Mouse (Mus musculus): ENCODE measurements around the gene B4galnt4. TPM values are rescaled to one million over a fixed set of nuclear protein-coding genes. Genes with fewer than 3 reads are reported as not detected.

Gene B4galnt4
- polyA plus RNA-seq, 1 experiment from 2014 or later: 40.1 TPM

DNA sequence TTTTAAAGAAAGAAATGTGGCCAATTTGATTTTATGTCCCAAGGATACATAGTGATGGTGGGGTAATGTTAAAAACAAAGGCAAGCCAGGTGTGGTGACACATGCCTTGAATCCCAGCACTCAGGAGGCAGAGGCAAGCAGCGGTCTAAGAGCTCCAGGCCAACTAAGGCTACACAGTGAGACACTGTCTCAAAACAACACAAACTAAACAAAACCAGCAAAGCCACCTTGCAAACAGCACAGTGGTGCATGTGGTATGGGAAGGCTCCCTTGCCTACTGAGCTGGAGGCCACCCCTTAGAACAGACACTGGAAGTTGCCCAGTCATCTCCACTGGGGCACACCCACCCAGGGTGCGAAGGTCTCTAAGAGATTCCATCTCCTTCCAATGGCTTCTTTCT is 975 bp upstream of the B4galnt4 start:
- Histone ChIP-seq H3K36me3 (peaks cover 15% of the 10 kb centered on the region), H3K27me3 (no peaks in the 10 kb centered on the region), H3K4me1 (replicated peaks) (peaks cover 15% of the 10 kb centered on the region), H3K9ac (replicated peaks) (peak overlapping the region; percentile 94), H3K4me2 (peak overlapping the region; percentile 93), H3K4me3 (replicated peaks) (peak overlapping the region; percentile 85), H3K27ac (no peak overlapping the region), H3K9me3 (no peaks in the 10 kb centered on the region)
- WGBS: 83% methylated on average over 2 of the region's 2 CpGs
- no peak for ATAC-seq (ENCODE audit: insufficient number of reproducible peaks, insufficient read depth, low FRiP score, low TSS enrichment, low read depth)

DNA sequence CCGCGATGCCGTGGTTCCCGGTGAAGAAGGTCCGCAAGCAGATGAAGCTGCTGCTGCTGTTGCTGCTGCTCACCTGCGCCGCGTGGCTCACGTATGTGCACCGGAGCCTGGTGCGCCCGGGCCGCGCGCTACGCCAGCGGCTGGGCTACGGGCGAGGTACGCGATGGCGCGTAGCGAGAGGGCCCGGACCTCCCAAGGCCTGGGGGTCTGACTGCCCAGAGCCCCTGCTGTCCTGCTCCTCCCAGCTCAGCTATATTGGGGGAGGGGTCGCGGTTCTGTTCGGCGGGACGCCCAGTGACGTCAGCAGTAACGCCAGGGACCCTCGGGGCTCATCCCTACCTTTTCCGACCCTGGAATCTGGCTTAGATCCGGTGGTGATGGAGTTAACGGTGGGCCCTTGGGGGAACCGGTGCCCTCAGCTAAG is 377 bp downstream of the B4galnt4 start:
- H3K27me3 ChIP-seq: no peaks in the 10 kb centered on the region
- H3K36me3 ChIP-seq: peaks cover 29% of the 10 kb centered on the region
- peak overlapping the region; percentile 93 for H3K4me2 ChIP-seq
- WGBS: 0% methylated on average over 37 of the region's 37 CpGs
- peak overlapping the region; percentile 94 for H3K9ac ChIP-seq (replicated peaks)
- peak; percentile 34; the same call in 1 of the 2 replicates for ATAC-seq (ENCODE audit: insufficient number of reproducible peaks, insufficient read depth, low FRiP score, low TSS enrichment, low read depth)
- H3K4me1 ChIP-seq (replicated peaks): peaks cover 15% of the 10 kb centered on the region
- peak overlapping the region; percentile 75 for H3K27ac ChIP-seq
- no peaks in the 10 kb centered on the region for H3K9me3 ChIP-seq
- H3K4me3 ChIP-seq (replicated peaks): peak overlapping the region; percentile 85

DNA sequence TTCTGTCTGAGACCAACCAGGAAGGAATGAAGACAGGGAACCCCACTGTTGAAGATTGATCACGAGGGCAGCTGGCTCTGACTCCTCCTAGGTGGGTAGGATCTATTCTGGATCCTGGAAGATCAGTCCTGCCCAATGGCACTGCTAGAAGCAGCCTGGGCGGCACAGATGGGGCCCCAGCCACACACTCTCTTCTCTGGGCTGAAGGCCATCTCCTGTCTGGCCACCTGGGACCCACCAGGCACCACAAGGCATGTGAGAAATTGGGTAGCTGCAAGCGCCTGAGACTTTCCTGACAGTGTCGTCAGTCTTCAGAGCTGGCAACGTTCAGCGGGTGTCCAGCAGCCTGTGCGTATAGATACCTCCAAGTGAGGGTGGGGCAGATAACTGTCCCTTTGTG is 1.6 kb downstream of the B4galnt4 start:
- Histone ChIP-seq H3K4me2 (peak overlapping the region; percentile 2; the same call in 1 of the 2 replicates), H3K4me1 (replicated peaks) (peaks cover 15% of the 10 kb centered on the region), H3K27ac (no peak overlapping the region), H3K36me3 (peaks cover 41% of the 10 kb centered on the region), H3K9me3 (no peaks in the 10 kb centered on the region), H3K9ac (replicated peaks) (peak overlapping the region; percentile 94; the same call in 1 of the 2 replicates), H3K27me3 (no peaks in the 10 kb centered on the region), H3K4me3 (replicated peaks) (no peak overlapping the region; the same call in 1 of the 2 replicates)
- ATAC-seq (ENCODE audit: insufficient number of reproducible peaks, insufficient read depth, low FRiP score, low TSS enrichment, low read depth): no peak
- WGBS: 86% methylated on average over 7 of the region's 7 CpGs

DNA sequence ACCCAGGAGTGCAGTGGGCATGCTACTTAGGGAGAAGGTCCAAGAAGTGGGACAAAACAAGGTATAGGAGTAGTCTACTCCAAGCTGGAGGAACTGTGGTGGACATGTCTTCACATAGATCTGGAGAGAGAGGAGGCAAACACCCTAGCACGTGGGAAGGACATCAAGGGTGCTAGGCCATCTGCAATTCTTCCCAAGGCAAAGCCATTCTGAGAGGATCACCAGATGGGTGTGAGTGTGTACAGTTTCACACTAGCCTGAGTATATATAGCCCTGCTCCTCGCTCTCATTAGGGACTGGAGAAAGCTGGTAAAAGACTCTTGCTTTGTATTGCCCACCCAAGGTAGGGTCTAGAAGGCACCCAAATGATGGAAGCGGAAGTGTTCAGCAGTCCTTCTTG is 2.4 kb downstream of the B4galnt4 start:
- H3K4me1 ChIP-seq (replicated peaks): peaks cover 15% of the 10 kb centered on the region
- no peak for ATAC-seq (ENCODE audit: insufficient number of reproducible peaks, insufficient read depth, low FRiP score, low TSS enrichment, low read depth)
- no peak overlapping the region for H3K4me3 ChIP-seq (replicated peaks)
- WGBS: 92% methylated on average over 3 of the region's 3 CpGs
- no peak overlapping the region for H3K27ac ChIP-seq
- H3K9ac ChIP-seq (replicated peaks): no peak overlapping the region
- no peaks in the 10 kb centered on the region for H3K9me3 ChIP-seq
- H3K27me3 ChIP-seq: 0 out of 2 replicates have a peak, but pooled peaks cover under 1% of the 10 kb centered on the region
- H3K4me2 ChIP-seq: no peak overlapping the region
- H3K36me3 ChIP-seq: peaks cover 49% of the 10 kb centered on the region

DNA sequence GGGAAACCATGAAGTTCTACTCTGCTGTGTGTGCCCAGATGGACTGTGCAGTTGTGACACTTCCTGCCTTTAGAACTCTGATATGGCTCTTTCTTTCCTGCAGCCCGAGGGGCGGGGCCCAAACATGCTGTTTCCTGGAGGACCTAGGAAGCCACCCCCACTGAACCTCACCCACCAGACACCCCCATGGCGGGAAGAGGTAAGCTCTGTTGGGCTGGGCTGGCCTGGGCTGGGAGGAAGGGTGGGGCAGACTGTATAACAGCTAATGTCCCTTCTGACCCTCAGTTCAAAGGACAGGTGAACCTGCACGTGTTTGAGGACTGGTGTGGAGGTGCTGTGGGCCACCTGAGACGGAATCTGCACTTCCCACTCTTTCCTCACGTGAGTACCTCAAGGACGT is 3.3 kb downstream of the B4galnt4 start:
- Histone ChIP-seq H3K9me3 (no peaks in the 10 kb centered on the region), H3K27me3 (0 out of 2 replicates have a peak, but pooled peaks cover 6% of the 10 kb centered on the region), H3K4me2 (no peak overlapping the region), H3K9ac (replicated peaks) (no peak overlapping the region; the same call in 1 of the 2 replicates), H3K4me3 (replicated peaks) (no peak overlapping the region), H3K36me3 (peaks cover 56% of the 10 kb centered on the region), H3K27ac (no peak overlapping the region), H3K4me1 (replicated peaks) (peaks cover 15% of the 10 kb centered on the region)
- WGBS: 88% methylated on average over 7 of the region's 7 CpGs
- no peak for ATAC-seq (ENCODE audit: insufficient number of reproducible peaks, insufficient read depth, low FRiP score, low TSS enrichment, low read depth)

DNA sequence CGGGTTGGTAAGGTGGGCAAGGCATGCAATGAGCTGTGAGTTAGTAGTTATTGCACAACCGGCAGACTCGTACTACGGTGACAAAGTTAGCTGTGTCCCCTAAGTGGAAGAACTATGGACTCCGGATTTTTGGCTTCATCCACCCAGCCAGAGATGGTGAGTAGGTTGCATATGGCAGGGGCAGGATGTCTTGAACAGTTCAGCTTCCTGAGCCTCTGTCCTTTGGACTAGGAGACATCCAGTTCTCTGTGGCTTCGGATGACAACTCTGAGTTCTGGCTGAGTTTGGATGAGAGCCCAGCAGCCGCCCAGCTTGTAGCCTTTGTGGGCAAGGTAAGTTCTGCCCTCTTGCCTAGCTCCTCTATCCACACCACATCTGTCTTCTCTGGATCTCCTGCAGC is 3.7 kb downstream of the B4galnt4 start:
- ATAC-seq (ENCODE audit: insufficient number of reproducible peaks, insufficient read depth, low FRiP score, low TSS enrichment, low read depth): no peak
- Histone ChIP-seq H3K9me3 (no peaks in the 10 kb centered on the region), H3K4me1 (replicated peaks) (peaks cover 15% of the 10 kb centered on the region), H3K4me2 (no peak overlapping the region), H3K9ac (replicated peaks) (no peak overlapping the region; the same call in 1 of the 2 replicates), H3K27ac (no peak overlapping the region), H3K27me3 (0 out of 2 replicates have a peak, but pooled peaks cover 6% of the 10 kb centered on the region), H3K36me3 (peaks cover 56% of the 10 kb centered on the region), H3K4me3 (replicated peaks) (no peak overlapping the region)
- 94% methylated on average over 7 of the region's 7 CpGs for WGBS

DNA sequence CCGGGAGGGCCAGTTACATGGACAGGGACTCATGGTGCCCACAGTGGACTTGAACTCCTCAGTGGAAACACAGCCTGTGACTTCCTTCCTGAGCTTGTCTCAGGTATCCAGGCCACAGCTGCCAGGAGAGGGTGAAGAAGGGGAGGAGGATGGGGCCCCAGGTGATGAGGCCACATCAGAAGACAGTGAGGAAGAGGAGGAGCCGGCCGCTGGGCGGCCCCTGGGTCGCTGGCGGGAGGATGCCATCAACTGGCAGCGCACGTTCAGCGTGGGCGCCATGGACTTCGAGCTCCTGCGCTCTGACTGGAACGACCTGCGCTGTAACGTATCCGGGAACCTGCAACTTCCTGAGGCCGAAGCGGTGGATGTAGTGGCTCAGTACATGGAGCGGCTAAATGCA is 7.4 kb downstream of the B4galnt4 start:
- 72% methylated on average over 19 of the region's 19 CpGs for WGBS
- Histone ChIP-seq H3K4me3 (replicated peaks) (no peak overlapping the region), H3K36me3 (peaks cover 56% of the 10 kb centered on the region), H3K4me2 (no peak overlapping the region), H3K27me3 (peaks cover 32% of the 10 kb centered on the region), H3K9me3 (no peaks in the 10 kb centered on the region), H3K4me1 (replicated peaks) (peaks cover 27% of the 10 kb centered on the region), H3K27ac (no peak overlapping the region), H3K9ac (replicated peaks) (no peak overlapping the region)
- ATAC-seq (ENCODE audit: insufficient number of reproducible peaks, insufficient read depth, low FRiP score, low TSS enrichment, low read depth): no peak

DNA sequence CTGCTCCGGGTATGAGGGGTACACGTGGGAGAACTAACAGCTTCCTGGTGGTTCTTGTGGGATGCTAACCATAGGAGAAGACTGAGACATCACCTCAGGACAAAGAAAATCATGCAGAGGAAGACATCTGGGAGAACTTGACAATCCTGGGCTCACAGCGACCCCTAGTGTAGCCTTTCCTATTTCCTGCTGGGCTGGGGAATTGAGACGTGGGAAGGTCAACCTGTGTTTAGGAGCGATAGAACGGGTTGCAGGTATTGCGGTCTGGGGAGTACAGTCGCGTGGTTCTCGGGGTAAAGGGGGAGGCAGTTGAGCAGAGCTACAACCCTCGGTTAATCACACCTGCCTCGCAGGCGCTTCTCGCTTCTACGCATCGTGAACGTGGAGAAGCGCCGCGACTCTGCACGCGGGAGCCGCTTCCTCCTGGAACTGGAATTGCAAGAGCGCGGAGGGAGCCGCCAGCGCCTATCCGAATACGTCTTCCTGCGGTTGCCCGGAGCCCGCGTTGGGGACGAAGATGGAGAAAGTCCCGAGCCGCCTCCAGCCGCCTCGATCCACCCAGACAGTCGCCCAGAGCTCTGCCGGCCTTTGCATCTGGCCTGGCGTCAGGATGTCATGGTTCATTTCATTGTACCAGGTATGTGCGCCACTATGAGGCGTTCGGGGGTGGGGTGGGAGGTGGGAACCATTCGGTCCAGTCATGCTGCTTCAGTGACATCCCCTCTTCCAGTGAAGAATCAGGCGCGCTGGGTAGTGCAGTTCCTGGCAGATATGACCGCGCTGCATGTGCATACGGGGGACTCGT is 9.4 kb downstream of the B4galnt4 start:
- Histone ChIP-seq H3K27ac (no peak overlapping the region), H3K9ac (replicated peaks) (peak overlapping the region; percentile 56), H3K9me3 (no peaks in the 10 kb centered on the region), H3K27me3 (peaks cover 32% of the 10 kb centered on the region), H3K4me1 (replicated peaks) (peaks cover 27% of the 10 kb centered on the region), H3K36me3 (peaks cover 37% of the 10 kb centered on the region), H3K4me3 (replicated peaks) (peak overlapping the region; percentile 39), H3K4me2 (peak overlapping the region; percentile 73)
- WGBS: 2% methylated on average over 51 of the region's 51 CpGs
- ATAC-seq (ENCODE audit: insufficient number of reproducible peaks, insufficient read depth, low FRiP score, low TSS enrichment, low read depth): peak; percentile 24; the same call in 1 of the 2 replicates

DNA sequence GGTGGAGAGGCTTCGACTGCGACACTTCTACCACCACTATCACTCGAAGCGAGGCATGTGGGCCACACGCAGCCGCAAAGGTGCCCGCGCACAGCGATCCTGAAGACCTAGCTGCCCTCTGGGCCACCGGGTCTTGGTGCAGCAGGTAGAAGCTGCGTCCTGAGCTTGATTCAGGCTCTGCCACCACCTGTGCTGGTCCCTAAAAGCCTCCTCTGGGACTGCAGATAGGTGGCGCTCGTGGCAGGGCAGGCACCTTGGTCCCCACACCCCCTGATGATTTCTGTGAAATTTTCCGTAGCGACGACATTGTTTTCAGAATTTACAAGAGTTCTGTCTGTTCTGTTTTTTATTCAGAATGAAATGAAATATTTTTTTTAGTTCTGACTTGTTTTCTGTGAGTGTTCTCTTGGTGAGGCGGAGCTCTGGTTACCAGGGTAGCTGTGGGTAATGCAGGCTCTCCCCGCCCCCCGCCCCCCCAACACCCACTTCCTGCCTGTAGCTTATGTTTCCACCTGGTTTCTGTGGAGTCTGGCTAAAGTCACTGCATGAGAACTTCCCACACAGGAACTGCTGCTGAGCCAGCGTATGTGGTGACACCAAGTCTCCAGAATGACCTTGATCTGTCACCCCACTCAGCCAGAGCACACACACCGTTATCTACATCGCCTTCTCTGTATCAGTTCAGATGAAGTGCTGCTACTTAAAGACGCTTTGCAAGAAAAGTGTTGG is 11.3 kb downstream of the B4galnt4 start:
- no peak for ATAC-seq (ENCODE audit: insufficient number of reproducible peaks, insufficient read depth, low FRiP score, low TSS enrichment, low read depth)
- Histone ChIP-seq H3K36me3 (peaks cover 18% of the 10 kb centered on the region), H3K9ac (replicated peaks) (no peak overlapping the region), H3K27ac (no peak overlapping the region), H3K4me3 (replicated peaks) (no peak overlapping the region), H3K27me3 (peaks cover 32% of the 10 kb centered on the region), H3K4me1 (replicated peaks) (peaks cover 27% of the 10 kb centered on the region), H3K4me2 (0 out of 2 replicates have a peak overlapping the region, but pooled peaks have one; percentile 17), H3K9me3 (no peaks in the 10 kb centered on the region)
- WGBS: 29% methylated on average over 23 of the region's 23 CpGs

DNA sequence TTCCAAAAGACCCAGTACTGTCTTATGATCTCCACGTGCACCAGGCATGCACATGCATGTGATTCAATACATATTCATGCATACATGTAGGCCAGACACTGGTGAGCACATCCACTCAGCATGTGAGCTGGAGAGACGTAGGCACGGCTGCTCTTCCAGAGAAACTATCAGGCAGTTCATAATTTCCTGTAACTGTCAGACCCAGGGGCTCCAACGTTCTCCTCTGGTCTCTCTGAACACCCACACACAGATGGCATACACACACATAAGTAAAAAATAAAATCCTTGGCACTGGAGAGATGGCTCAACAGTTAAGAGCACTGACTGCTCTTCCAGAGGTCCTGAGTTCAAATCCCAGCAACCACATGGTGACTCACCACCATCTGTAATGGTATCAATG is 12.9 kb downstream of the B4galnt4 start:
- no peak overlapping the region for H3K4me3 ChIP-seq (replicated peaks)
- H3K9ac ChIP-seq (replicated peaks): no peak overlapping the region
- peaks cover 27% of the 10 kb centered on the region for H3K4me1 ChIP-seq (replicated peaks)
- no peak overlapping the region for H3K4me2 ChIP-seq
- 82% methylated on average over 4 of the region's 4 CpGs for WGBS
- H3K27me3 ChIP-seq: peaks cover 28% of the 10 kb centered on the region
- ATAC-seq (ENCODE audit: insufficient number of reproducible peaks, insufficient read depth, low FRiP score, low TSS enrichment, low read depth): no peak
- H3K9me3 ChIP-seq: no peaks in the 10 kb centered on the region
- H3K36me3 ChIP-seq: peaks cover 2% of the 10 kb centered on the region; the same call in 1 of the 2 replicates
- no peak overlapping the region for H3K27ac ChIP-seq

DNA sequence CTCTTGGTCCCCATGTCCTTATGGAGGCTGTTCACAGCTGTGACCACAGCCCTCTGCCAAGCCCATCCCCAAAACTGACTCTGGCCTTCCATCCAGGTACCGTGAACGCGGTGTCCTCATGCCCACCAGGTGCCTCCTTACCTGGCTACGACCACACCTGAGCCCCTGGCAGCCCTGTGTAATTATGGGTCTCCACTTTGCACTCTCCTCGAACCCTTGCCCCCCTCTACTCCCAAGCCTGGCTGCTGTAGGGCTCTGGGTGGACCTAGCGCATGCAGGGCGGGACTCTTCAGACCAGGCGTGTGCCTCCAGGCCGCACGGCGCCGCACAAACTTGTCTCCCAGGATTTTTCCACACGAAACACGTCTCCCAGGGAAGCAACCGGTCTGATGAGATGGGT is 16.9 kb downstream of the B4galnt4 start, which contains the start of gene Pkp3:
Pkp3 (plus strand) TSS at position 378 of the 400 bp plus-strand sequence.
- Histone ChIP-seq H3K4me2 (no peak within 1 kb of the TSS), H3K9me3 (no peaks in the 10 kb centered on the region), H3K36me3 (no peaks in the 10 kb centered on the region), H3K27me3 (peaks cover 27% of the 10 kb centered on the region), H3K27ac (no peak within 1 kb of the TSS), H3K4me1 (replicated peaks) (0 out of 2 replicates have a peak, but pooled peaks cover 10% of the 10 kb centered on the region), H3K9ac (replicated peaks) (no peak within 1 kb of the TSS), H3K4me3 (replicated peaks) (no peak within 1 kb of the TSS)
- no peak for ATAC-seq (ENCODE audit: insufficient number of reproducible peaks, insufficient read depth, low FRiP score, low TSS enrichment, low read depth)
- WGBS: 89% methylated on average over 15 of the region's 15 CpGs

Data from limb, embryonic 12.5 days (tissue).